ENCODE assay signal across 28 mouse cellular contexts in the genomic region with DNA sequence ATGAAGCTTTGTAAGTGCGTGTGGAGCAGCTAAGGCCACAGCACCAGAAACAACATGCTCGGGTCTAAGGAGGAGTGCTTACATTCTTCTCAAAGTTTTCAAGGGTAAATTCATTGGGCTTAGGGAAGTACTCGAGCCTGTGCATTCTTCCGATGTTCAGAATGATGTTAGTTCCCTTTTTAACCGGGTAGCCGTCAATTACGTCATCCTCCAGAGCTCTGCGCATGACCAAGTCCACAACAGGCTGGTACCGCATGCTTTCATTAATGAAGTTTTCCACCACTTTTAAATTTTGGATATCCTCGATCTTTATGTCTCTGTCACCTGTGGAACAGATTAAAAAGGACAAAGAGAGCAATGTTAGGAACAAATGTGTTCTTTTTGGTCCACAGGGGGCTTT.
A peak's percentile ranks its signal among the peaks of the same experiment; 100 is the strongest.
DNase-seq lines count a peak whose midpoint lies in the region; ATAC-seq and TF ChIP-seq lines count a peak whose summit lies in the region.
"Had no signal": no experiment of that assay in that cellular context is flagged by ENCODE, and none has a peak within 500 bp of the region (broad histone marks: within the 10 kb centered on the region; RNA-seq: fewer than 3 reads in every experiment).

No protein-coding gene starts in this region.

- no peak for ATAC-seq in lung, postnatal 0 days
- ATAC-seq in common myeloid progenitor, adult 5-6 weeks (replicated peaks; ENCODE audit: low read depth, poor library complexity, severe bottlenecking) = peak; percentile 77
- peak; percentile 62 for ATAC-seq in megakaryocyte, adult 5-6 weeks (ENCODE audit: poor library complexity, severe bottlenecking)
- ATAC-seq: forebrain, embryonic 13.5 days; forebrain, embryonic 16.5 days; hindbrain, embryonic 16.5 days; intestine, embryonic 15.5 days had no signal

- no peak overlapping the region for H3K9ac ChIP-seq in lung, postnatal 0 days (replicated peaks; ENCODE audit: low read depth)
- H3K9ac ChIP-seq: embryonic facial prominence, embryonic 13.5 days; forebrain, embryonic 13.5 days; heart, embryonic 13.5 days; hindbrain, embryonic 13.5 days; intestine, embryonic 15.5 days had no signal

- TF ChIP-seq EP300 in lung, postnatal 0 days (IDR thresholded peaks at IDR 0.05) = no peak

- no peaks in the 10 kb centered on the region for H3K4me1 ChIP-seq in lung, postnatal 0 days (ENCODE audit: insufficient read depth, low read depth, low read length)
- no peaks in the 10 kb centered on the region for H3K4me1 ChIP-seq in embryonic facial prominence, embryonic 10.5 days
- H3K4me1 ChIP-seq: embryonic facial prominence, embryonic 13.5 days; forebrain, embryonic 13.5 days; heart, embryonic 10.5 days; heart, embryonic 13.5 days; hindbrain, embryonic 13.5 days; intestine, embryonic 15.5 days had no signal

- 67% methylated on average over 10 of the region's 10 CpGs for WGBS in lung, postnatal 0 days
- WGBS in embryonic facial prominence, embryonic 10.5 days = 90% methylated on average over 10 of the region's 10 CpGs

- no peaks in the 10 kb centered on the region for H3K9me3 ChIP-seq in lung, postnatal 0 days (ENCODE audit: low read length)
- H3K9me3 ChIP-seq in embryonic facial prominence, embryonic 10.5 days = no peaks in the 10 kb centered on the region
- H3K9me3 ChIP-seq: embryonic facial prominence, embryonic 13.5 days; forebrain, embryonic 13.5 days; G1E; heart, embryonic 10.5 days; heart, embryonic 13.5 days; hindbrain, embryonic 13.5 days; intestine, embryonic 15.5 days had no signal

- no peaks in the 10 kb centered on the region for H3K36me3 ChIP-seq in lung, postnatal 0 days (ENCODE audit: insufficient read depth, low read length)
- H3K36me3 ChIP-seq in embryonic facial prominence, embryonic 10.5 days (replicated peaks) = no peaks in the 10 kb centered on the region
- H3K36me3 ChIP-seq: embryonic facial prominence, embryonic 13.5 days; G1E; heart, embryonic 10.5 days; heart, embryonic 13.5 days; hindbrain, embryonic 13.5 days; intestine, embryonic 15.5 days had no signal

- H3K4me2 ChIP-seq in lung, postnatal 0 days (replicated peaks; ENCODE audit: low read depth, low read length) = no peak overlapping the region
- H3K4me2 ChIP-seq: embryonic facial prominence, embryonic 13.5 days; forebrain, embryonic 13.5 days; heart, embryonic 13.5 days; hindbrain, embryonic 13.5 days; intestine, embryonic 15.5 days had no signal

- peak; percentile 3 for DNase-seq in lung, postnatal 36 days
- DNase-seq in lung, postnatal 0 days (ENCODE audit: low spot score) = no peak
- DNase-seq in A20 (ENCODE audit: low read depth, low spot score) = peak; percentile 35
- DNase-seq in adrenal gland, adult 8-10 months = no peak
- no peak for DNase-seq in embryonic facial prominence, embryonic 10.5 days (ENCODE audit: low spot score)
- no peak for DNase-seq in Muller cell, postnatal 12 days (ENCODE audit: inconsistent ontology term)
- DNase-seq: adrenal gland, postnatal 14 days; cerebellum, adult 11-12 months; cerebellum, adult 8-10 months; cerebellum, postnatal 10 days; gastrocnemius, postnatal 10 days; gastrocnemius, postnatal 36 days; heart, postnatal 14 days; heart, postnatal 4 days; kidney, adult 11 months; kidney, adult 8-10 months had no signal

- no peak overlapping the region for H3K27ac ChIP-seq in lung, postnatal 0 days (ENCODE audit: low read length)
- H3K27ac ChIP-seq in embryonic facial prominence, embryonic 10.5 days (replicated peaks) = no peak overlapping the region
- H3K27ac ChIP-seq: embryonic facial prominence, embryonic 13.5 days; forebrain, embryonic 13.5 days; heart, embryonic 10.5 days; heart, embryonic 13.5 days; hindbrain, embryonic 13.5 days; intestine, embryonic 15.5 days had no signal

- TF ChIP-seq CTCF in lung, postnatal 0 days (IDR thresholded peaks at IDR 0.05) = no peak

- H3K27me3 ChIP-seq in lung, postnatal 0 days (replicated peaks; ENCODE audit: insufficient read depth, low read length) = no peaks in the 10 kb centered on the region
- H3K27me3 ChIP-seq in embryonic facial prominence, embryonic 10.5 days (replicated peaks; ENCODE audit: low read depth, poor library complexity, severe bottlenecking) = no peaks in the 10 kb centered on the region
- H3K27me3 ChIP-seq: embryonic facial prominence, embryonic 13.5 days; forebrain, embryonic 13.5 days; heart, embryonic 13.5 days; hindbrain, embryonic 13.5 days; intestine, embryonic 15.5 days had no signal

- no peak overlapping the region for H3K4me3 ChIP-seq in lung, postnatal 0 days (ENCODE audit: low read depth, low read length)
- no peak overlapping the region for H3K4me3 ChIP-seq in embryonic facial prominence, embryonic 10.5 days
- H3K4me3 ChIP-seq: embryonic facial prominence, embryonic 13.5 days; erythroblast, embryonic 14.5 days; forebrain, embryonic 13.5 days; heart, embryonic 10.5 days; heart, embryonic 13.5 days; hindbrain, embryonic 13.5 days; intestine, embryonic 15.5 days had no signal

Comparison
In these comparisons a context has a peak if more than half of its experiments do, and no peak if none do; other contexts are left out.
1. DNase-seq: peak in lung, postnatal 36 days (single experiment) and A20 (single experiment); none in lung, postnatal 0 days (single experiment), adrenal gland, adult 8-10 months (single experiment), embryonic facial prominence, embryonic 10.5 days (single experiment) and Muller cell, postnatal 12 days (single experiment).